Mouse (Mus musculus): ENCODE data around the gene Pde4c. TPM values are rescaled to one million over a fixed set of nuclear protein-coding genes. Genes with fewer than 3 reads are reported as not detected.

The Pde4c gene
- total and polyA plus RNA-seq, 2 experiments: 10.6 to 28.0 TPM

DNA sequence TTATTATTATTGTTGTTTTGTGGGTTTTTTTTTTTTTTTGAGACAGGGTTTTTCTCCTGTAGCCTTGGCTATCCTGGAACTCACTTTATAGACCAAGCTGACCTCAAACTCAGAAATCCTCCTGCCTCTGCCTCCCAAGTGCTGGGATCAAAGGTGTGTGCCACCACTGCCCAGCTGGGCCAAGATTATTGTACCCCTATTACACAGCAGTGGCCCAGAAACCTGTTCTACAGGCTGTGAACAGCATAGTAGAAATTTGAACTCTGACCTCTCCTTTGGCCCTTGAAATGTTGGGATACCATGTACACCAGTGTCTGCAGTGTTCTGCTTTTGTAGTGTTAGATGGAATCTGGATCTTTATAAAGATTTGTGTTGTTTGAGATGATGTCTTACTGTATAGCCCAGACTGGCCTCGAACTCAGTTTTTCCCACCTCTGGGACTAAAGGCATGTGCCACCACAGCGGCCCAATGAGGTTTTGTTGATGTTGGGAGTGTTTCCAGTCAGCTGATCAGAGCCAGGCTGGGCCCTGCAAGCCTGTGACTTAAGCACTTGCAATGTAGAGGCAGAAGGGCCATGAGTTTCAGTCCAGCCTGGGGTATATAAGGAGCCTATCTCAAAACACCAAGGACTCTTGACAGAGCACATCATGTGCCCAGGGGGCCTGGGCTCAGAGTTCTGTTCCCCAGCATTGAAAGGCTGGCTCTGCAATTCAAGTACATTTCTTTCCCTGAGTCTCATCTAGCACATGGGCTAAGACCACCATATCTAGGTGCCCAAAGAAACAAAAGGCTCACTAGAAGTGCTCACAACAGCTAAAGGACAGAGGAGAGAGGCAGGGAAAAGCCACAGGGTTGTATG, 21.3 kb upstream of the Pde4c start:
- Histone ChIP-seq H3K4me1 (ENCODE audit: control insufficient read depth, insufficient read depth, low read length) (peaks cover 10% of the 10 kb centered on the region), H3K36me3 (ENCODE audit: control insufficient read depth, insufficient read depth, low read length) (no peaks in the 10 kb centered on the region), H3K4me3 (ENCODE audit: insufficient read depth, low read depth, low read length) (no peak overlapping the region), H3K9ac (ENCODE audit: low read depth, low read length) (no peak overlapping the region), H3K27me3 (ENCODE audit: control insufficient read depth, insufficient read depth, low read length) (no peaks in the 10 kb centered on the region), H3K27ac (replicated peaks; ENCODE audit: insufficient read depth, low read depth, low read length) (no peak overlapping the region), H3K79me2 (ENCODE audit: control insufficient read depth, insufficient read depth, low read length) (peaks cover 9% of the 10 kb centered on the region; the same call in 1 of the 2 replicates)
- no peak for TF ChIP-seq POLR2A (IDR thresholded peaks at IDR 0.05; ENCODE audit: extremely low read depth, insufficient read depth, low read length)
- no peak for TF ChIP-seq CTCF (IDR thresholded peaks at IDR 0.05; ENCODE audit: low read depth, low read length)
- DNase-seq (ENCODE audit: extremely low read depth, low read depth, low spot score): peak; percentile 61
- WGBS: 69% methylated on average over 2 of the region's 2 CpGs

DNA sequence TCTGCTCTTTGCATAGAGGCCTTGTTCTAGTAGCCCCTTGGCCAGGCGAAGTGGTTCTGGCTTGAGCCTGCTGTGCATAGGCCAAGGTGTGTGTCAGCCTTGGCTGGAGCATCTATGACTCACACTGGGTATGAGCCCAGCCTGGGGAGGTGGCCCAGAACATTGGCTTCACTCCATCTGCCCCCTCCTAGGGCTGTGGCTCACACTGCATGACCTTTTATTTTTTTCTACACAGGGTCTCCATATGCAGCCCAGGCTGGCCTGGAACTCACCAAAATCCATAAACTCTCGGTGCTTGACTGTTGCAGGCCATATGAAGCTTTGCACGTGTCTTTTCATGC, 20.7 kb upstream of the Pde4c start:
- Histone ChIP-seq H3K27me3 (ENCODE audit: control insufficient read depth, insufficient read depth, low read length) (no peaks in the 10 kb centered on the region), H3K27ac (replicated peaks; ENCODE audit: insufficient read depth, low read depth, low read length) (no peak overlapping the region), H3K4me3 (ENCODE audit: insufficient read depth, low read depth, low read length) (no peak overlapping the region), H3K79me2 (ENCODE audit: control insufficient read depth, insufficient read depth, low read length) (peaks cover 9% of the 10 kb centered on the region; the same call in 1 of the 2 replicates), H3K36me3 (ENCODE audit: control insufficient read depth, insufficient read depth, low read length) (no peaks in the 10 kb centered on the region), H3K4me1 (ENCODE audit: control insufficient read depth, insufficient read depth, low read length) (peaks cover 6% of the 10 kb centered on the region), H3K9ac (ENCODE audit: low read depth, low read length) (no peak overlapping the region)
- no peak for DNase-seq (ENCODE audit: extremely low read depth, low read depth, low spot score)
- TF ChIP-seq CTCF (IDR thresholded peaks at IDR 0.05; ENCODE audit: low read depth, low read length) (no peak), POLR2A (IDR thresholded peaks at IDR 0.05; ENCODE audit: extremely low read depth, insufficient read depth, low read length) (no peak)
- 58% methylated on average over 3 of the region's 3 CpGs for WGBS

DNA sequence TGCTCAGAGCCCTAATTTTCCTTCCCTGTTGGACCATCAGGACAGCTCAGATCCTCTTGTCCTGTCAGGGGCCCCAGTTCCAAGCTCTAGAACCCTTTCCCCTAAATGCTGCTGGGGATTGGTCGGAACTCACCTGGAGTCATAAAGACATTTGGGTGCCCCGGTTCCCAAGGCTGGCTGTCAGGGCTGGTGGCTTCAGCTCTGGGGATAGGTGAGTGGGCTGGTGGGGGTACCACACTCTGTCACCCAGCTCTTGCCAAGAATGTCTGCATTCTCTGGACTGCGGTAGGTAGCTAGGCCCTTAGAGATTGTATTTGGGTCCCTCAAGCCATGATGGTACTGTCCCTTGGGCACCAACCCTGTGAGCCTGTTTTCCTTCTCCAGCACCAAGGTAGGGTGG, 20.2 kb upstream of the Pde4c start, which contains the start of gene Iqcn:
Gene Iqcn (plus strand): TSS at position 171 of the 400 bp plus-strand sequence.
- no peak for DNase-seq (ENCODE audit: extremely low read depth, low read depth, low spot score)
- no peaks in the 10 kb centered on the region for H3K27me3 ChIP-seq (ENCODE audit: control insufficient read depth, insufficient read depth, low read length)
- 92% methylated on average over 3 of the region's 3 CpGs for WGBS
- no peaks in the 10 kb centered on the region for H3K36me3 ChIP-seq (ENCODE audit: control insufficient read depth, insufficient read depth, low read length)
- peaks cover 9% of the 10 kb centered on the region; the same call in 1 of the 2 replicates for H3K79me2 ChIP-seq (ENCODE audit: control insufficient read depth, insufficient read depth, low read length)
- H3K27ac ChIP-seq (replicated peaks; ENCODE audit: insufficient read depth, low read depth, low read length): no peak within 1 kb of the TSS
- H3K4me1 ChIP-seq (ENCODE audit: control insufficient read depth, insufficient read depth, low read length): peaks cover 4% of the 10 kb centered on the region
- no peak for TF ChIP-seq CTCF (IDR thresholded peaks at IDR 0.05; ENCODE audit: low read depth, low read length)
- H3K4me3 ChIP-seq (ENCODE audit: insufficient read depth, low read depth, low read length): no peak within 1 kb of the TSS
- H3K9ac ChIP-seq (ENCODE audit: low read depth, low read length): no peak within 1 kb of the TSS

DNA sequence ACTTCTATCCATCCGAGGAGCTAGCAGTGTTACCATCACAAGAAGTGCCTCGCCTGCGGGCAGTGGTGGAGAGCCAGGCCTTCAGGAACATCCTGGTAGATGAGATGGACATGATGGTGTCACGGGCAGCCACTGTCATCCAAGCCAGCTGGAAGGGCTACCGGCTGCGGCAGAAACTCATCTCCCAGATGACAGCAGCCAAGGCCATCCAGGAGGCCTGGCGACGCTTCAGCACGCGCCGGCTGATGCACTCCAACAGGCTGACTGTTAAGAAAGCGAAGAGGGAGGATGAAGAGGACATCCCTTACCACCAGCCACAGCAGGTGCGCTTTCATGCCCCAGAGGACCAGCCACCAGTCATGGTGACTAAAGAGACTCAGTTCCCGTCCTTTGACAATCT, 15.2 kb upstream of the Pde4c start:
- 91% methylated on average over 14 of the region's 14 CpGs for WGBS
- TF ChIP-seq POLR2A (IDR thresholded peaks at IDR 0.05; ENCODE audit: extremely low read depth, insufficient read depth, low read length) (no peak), CTCF (IDR thresholded peaks at IDR 0.05; ENCODE audit: low read depth, low read length) (no peak)
- no peak for DNase-seq (ENCODE audit: extremely low read depth, low read depth, low spot score)

DNA sequence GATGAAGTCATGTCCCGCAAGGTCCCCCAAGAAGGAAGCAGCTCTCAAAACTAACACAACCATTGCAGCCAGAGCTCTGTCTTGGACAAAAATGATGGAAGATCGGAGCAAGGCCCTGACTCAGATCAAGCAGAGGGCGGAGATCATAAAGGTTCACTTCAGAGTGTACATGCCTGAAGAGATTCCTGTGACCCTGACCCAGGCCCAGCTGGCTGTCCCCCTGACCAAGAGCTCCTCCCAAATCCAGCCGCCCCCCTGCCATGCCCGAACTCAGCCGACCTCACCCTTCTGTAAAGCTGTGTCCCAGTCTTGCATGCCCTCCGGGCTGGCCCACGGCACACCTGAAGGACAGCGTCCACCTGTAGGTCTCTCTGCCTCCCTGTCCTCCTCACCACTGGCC, 13.7 kb upstream of the Pde4c start:
- no peak overlapping the region for H3K27ac ChIP-seq (replicated peaks; ENCODE audit: insufficient read depth, low read depth, low read length)
- no peak overlapping the region for H3K4me3 ChIP-seq (ENCODE audit: insufficient read depth, low read depth, low read length)
- no peak overlapping the region for H3K9ac ChIP-seq (ENCODE audit: low read depth, low read length)
- 89% methylated on average over 9 of the region's 9 CpGs for WGBS
- no peak for DNase-seq (ENCODE audit: extremely low read depth, low read depth, low spot score)
- H3K79me2 ChIP-seq (ENCODE audit: control insufficient read depth, insufficient read depth, low read length): no peaks in the 10 kb centered on the region
- H3K27me3 ChIP-seq (ENCODE audit: control insufficient read depth, insufficient read depth, low read length): no peaks in the 10 kb centered on the region
- H3K4me1 ChIP-seq (ENCODE audit: control insufficient read depth, insufficient read depth, low read length): no peaks in the 10 kb centered on the region
- no peaks in the 10 kb centered on the region for H3K36me3 ChIP-seq (ENCODE audit: control insufficient read depth, insufficient read depth, low read length)
- TF ChIP-seq POLR2A (IDR thresholded peaks at IDR 0.05; ENCODE audit: extremely low read depth, insufficient read depth, low read length): no peak

More for the DNA sequence above, 15.2 kb upstream of the Pde4c start:
- no peaks in the 10 kb centered on the region for H3K27me3 ChIP-seq (ENCODE audit: control insufficient read depth, insufficient read depth, low read length)
- no peak overlapping the region for H3K9ac ChIP-seq (ENCODE audit: low read depth, low read length)
- H3K4me1 ChIP-seq (ENCODE audit: control insufficient read depth, insufficient read depth, low read length): no peaks in the 10 kb centered on the region
- H3K79me2 ChIP-seq (ENCODE audit: control insufficient read depth, insufficient read depth, low read length): no peaks in the 10 kb centered on the region
- H3K4me3 ChIP-seq (ENCODE audit: insufficient read depth, low read depth, low read length): no peak overlapping the region
- no peaks in the 10 kb centered on the region for H3K36me3 ChIP-seq (ENCODE audit: control insufficient read depth, insufficient read depth, low read length)
- H3K27ac ChIP-seq (replicated peaks; ENCODE audit: insufficient read depth, low read depth, low read length): no peak overlapping the region

DNA sequence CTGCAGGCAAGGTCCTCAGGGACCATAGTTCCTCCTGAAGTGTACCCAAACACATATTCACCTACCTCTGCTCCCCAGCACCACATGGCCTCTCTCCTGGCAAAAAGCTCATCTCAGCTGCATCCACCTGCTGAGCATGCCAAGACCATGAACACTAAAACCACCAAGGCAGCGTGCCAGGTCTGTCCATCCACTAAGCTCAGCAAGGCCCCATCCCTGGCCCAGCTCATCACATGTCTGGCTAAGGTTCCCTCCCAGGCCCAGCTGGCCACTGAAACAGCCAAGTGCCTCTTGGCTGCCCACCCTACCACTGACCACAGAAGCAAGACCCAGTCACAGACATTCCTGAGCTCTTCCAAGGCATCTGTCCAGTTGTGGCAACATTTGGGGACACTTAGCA, 13.2 kb upstream of the Pde4c start:
- no peaks in the 10 kb centered on the region for H3K79me2 ChIP-seq (ENCODE audit: control insufficient read depth, insufficient read depth, low read length)
- no peak overlapping the region for H3K4me3 ChIP-seq (ENCODE audit: insufficient read depth, low read depth, low read length)
- H3K27ac ChIP-seq (replicated peaks; ENCODE audit: insufficient read depth, low read depth, low read length): no peak overlapping the region
- DNase-seq (ENCODE audit: extremely low read depth, low read depth, low spot score): no peak
- no peak overlapping the region for H3K9ac ChIP-seq (ENCODE audit: low read depth, low read length)
- no peaks in the 10 kb centered on the region for H3K27me3 ChIP-seq (ENCODE audit: control insufficient read depth, insufficient read depth, low read length)
- H3K4me1 ChIP-seq (ENCODE audit: control insufficient read depth, insufficient read depth, low read length): no peaks in the 10 kb centered on the region
- no peak for TF ChIP-seq CTCF (IDR thresholded peaks at IDR 0.05; ENCODE audit: low read depth, low read length)
- no peak for TF ChIP-seq POLR2A (IDR thresholded peaks at IDR 0.05; ENCODE audit: extremely low read depth, insufficient read depth, low read length)
- no peaks in the 10 kb centered on the region for H3K36me3 ChIP-seq (ENCODE audit: control insufficient read depth, insufficient read depth, low read length)
- WGBS: 89% methylated on average over 1 of the region's 1 CpGs
